Mouse (Mus musculus): ENCODE data around the gene Tgtp1. TPM values are rescaled to one million over a fixed set of nuclear protein-coding genes. Genes with fewer than 3 reads are reported as not detected.
"Not testable (repeated sequence)": the region's sequence is repeated elsewhere in the genome, so short reads cannot be mapped to it uniquely, and the experiment has no call there.

Tgtp1 gene
- 1.3 and 1.8 TPM in 2 replicates for polyA plus RNA-seq (2012; rRNA removed)

DNA sequence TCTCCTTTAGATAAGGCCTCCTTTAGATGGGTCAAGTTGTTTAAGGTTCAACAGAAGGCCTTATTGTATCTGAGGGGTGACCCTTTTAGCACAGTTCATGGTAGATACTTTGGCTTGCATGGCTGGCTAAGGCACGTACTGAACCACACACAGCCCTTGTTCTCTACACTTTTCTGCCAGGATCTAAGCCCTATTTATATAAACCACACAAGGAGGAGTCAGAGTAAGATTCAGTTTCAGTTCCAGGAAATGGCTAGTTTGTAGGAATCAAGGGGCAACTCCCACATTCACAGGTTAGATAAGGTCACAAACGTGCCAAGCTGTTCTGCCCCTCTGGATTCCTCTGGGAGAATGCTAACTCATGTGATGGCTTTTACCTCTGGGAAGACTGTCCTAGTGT, at the start of gene Tgtp1:
Gene Tgtp1, minus strand, starts transcription at position 155 of the 400 bp plus-strand sequence.
- DNase-seq (ENCODE audit: extremely low spot score in 1 of 2, low spot score in 1 of 2): not testable (repeated sequence)

DNA sequence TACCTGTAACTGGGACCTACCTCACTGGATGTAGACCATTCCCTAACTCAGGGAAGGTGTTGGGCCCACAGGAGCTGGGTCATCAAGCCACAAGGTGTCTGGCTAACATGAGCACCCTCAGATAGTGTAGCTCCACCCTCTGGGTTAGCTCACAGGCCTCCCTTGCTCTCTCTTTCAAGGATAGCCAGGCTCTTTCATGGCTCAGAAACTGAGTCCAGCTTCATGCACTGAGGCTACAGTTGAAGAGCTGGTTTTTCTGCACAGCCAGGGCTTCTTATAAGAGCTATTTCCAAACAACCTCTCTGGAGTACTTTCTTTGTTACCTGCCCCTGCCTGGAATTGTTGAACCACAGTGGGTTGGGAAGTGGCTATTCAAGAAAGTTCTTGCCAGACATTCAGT, 18.1 kb upstream of the Tgtp1 start:
- DNase-seq (ENCODE audit: extremely low spot score in 1 of 2, low spot score in 1 of 2): not testable (repeated sequence)

DNA sequence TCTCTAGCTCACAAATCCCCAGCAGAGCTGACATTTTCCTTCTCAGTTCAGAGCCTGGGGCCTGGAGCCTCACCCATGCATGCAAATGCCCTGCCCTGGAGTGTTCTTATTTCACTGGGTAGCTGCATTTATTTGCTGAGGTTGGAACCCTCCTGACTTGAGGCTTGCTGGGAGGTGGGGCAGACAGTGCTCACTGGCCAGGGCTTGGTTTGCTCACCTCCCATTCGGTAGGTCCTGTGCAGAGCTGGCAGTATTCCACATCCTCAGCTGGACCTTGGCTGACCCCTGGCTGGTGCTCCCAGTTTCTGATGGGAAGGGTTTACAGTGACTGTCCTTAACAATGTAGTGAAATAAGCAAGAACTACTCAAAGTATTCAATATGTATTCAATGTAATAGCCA, 12.8 kb upstream of the Tgtp1 start:
- not testable (repeated sequence) for DNase-seq (ENCODE audit: extremely low spot score in 1 of 2, low spot score in 1 of 2)

DNA sequence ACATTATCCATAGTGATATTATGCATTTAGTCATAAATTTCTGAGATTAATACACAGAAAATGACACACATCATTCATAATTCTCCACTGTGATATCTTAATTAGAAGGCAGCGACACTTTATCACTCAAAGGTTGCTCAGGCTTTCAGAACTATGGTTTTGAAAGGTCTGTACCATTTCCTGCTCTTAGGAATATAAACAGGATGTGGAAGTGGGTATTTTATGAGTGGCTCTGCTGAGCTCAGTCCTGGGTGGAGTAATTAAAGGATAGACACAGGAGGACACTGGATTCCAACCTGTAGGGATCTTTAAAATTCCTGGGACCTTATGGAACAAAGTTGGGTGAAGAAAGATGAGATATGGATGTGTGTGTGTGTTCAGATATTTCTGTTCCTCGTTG, 12.3 kb upstream of the Tgtp1 start:
- DNase-seq (ENCODE audit: extremely low spot score in 1 of 2, low spot score in 1 of 2): not testable (repeated sequence)

- not testable (repeated sequence) for DNase-seq (ENCODE audit: extremely low spot score in 1 of 2, low spot score in 1 of 2)
Observed at GRCm38 (mm10) chr11:49000411-49000810, 6.4 kb upstream of the Tgtp1 start.

- DNase-seq (ENCODE audit: extremely low spot score in 1 of 2, low spot score in 1 of 2): not testable (repeated sequence)
Observed at GRCm38 (mm10) chr11:48993296-48993695, 676 bp downstream of the Tgtp1 start.

DNA sequence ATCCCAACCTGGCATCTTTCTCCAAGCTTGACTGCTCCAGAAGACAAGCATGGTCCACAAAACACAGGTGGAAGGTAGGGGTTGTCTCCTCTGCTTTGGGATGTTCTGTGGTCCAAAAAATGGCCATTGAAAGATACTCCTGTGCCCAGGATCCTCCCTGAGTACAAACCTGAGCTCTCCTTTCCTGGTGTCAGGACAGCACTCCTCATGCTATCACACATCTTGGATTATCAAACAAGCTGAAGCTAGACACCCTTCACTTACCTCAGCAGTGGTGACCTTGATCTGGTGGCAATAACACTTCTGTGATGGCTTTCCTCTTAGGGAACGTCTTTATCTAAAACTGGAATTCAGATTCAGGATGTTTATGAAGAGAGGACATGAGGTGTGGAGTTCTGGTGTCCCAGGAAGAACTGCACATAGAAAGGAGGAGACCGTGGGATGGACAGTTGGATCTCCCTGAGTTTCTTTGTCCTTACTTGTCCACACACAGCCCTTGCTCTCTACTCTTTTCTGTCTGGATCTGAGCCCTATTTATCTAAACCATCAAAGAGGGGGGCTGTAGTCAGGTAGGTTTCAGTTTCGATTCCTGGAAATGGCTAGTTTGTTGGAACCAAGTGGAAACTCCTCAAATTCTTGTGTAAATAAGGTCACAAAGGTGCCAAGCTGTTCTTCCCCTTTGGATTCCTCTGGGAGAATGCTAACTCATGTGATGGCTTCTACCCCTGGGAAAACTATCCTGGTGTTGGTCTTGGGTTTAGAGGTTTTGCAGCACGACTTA, 2.0 kb downstream of the Tgtp1 start, which contains the start of gene Gm12185:
Gene Gm12185, minus strand, starts transcription at position 487 of the 781 bp plus-strand sequence.
- DNase-seq (ENCODE audit: extremely low spot score in 1 of 2, low spot score in 1 of 2): not testable (repeated sequence)

- DNase-seq (ENCODE audit: extremely low spot score in 1 of 2, low spot score in 1 of 2): not testable (repeated sequence)
Observed at GRCm38 (mm10) chr11:48989981-48990380, 4.0 kb downstream of the Tgtp1 start.

- not testable (repeated sequence) for DNase-seq (ENCODE audit: extremely low spot score in 1 of 2, low spot score in 1 of 2)
Observed at GRCm38 (mm10) chr11:48988219-48988618, 5.8 kb downstream of the Tgtp1 start.

DNA sequence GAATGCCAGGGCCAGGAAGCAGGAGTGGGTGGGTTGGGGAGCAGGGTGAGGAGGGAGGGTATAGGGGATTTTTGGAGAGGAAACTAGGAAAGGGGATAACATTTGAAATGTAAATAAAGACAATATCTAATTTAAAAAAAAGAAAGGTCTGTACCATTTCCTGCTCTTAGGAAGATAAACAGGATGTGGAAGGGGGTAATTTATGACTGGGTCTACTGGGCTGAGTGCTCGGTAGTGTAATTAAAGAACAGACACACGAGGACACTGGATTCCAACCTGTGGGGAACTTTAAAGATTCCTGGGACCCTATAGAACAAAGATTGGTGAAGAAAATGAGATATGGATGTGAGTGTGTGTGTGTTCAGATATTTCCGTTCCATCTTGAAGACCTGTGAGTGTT, 11.1 kb downstream of the Tgtp1 start:
- DNase-seq (ENCODE audit: extremely low spot score in 1 of 2, low spot score in 1 of 2): not testable (repeated sequence)

DNA sequence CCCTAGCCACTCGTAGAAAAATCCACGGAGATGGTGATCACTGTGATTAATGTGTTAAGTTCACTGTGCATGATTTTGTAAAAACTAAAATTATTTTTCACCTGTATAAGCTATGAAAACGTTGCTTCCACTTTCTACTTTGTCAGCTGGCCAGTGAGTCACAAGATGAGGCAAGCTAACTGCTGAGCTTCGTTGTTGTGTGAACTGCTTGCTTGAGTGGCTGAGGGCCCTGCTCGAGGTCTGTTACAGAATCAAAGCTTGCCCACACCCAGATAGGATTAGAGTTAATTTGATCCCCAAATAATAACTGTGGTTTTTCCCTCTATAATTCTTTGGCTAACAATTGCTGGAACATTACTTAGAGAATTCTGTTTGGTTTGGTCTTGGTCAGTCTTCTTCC, 13.9 kb downstream of the Tgtp1 start:
- not testable (repeated sequence) for DNase-seq (ENCODE audit: extremely low spot score in 1 of 2, low spot score in 1 of 2)

DNA sequence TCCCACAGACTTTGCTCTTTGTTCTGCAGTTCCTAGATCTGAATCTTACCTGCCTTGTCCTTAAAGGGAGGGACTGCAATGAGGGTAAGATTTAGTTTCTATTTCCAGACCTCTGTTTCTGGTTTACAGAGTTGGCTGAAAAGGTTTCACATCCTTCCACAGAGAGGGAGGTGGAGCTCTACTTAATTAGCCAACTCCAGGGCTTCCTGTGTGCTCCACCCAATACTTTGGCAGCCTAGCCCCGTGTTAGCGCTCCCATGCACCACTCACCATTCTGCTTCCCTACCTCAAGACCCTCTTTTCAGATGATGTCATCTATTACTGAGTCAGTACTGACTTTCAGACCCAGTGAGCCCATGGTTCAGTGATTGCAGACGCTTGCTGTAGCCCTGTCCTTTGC, 14.7 kb downstream of the Tgtp1 start, which contains the start of gene 9930111J21Rik1:
Gene 9930111J21Rik1, minus strand, starts transcription at position 148 of the 400 bp plus-strand sequence.
- not testable (repeated sequence) for DNase-seq (ENCODE audit: extremely low spot score in 1 of 2, low spot score in 1 of 2)

GRCm38 (mm10) chr11:48978240-48978939, 15.6 kb downstream of the Tgtp1 start, which contains the start of gene Olfr56:
Gene Olfr56, plus strand, starts transcription at chr11:48978889.
- not testable (repeated sequence) for DNase-seq (ENCODE audit: extremely low spot score in 1 of 2, low spot score in 1 of 2)

DNA sequence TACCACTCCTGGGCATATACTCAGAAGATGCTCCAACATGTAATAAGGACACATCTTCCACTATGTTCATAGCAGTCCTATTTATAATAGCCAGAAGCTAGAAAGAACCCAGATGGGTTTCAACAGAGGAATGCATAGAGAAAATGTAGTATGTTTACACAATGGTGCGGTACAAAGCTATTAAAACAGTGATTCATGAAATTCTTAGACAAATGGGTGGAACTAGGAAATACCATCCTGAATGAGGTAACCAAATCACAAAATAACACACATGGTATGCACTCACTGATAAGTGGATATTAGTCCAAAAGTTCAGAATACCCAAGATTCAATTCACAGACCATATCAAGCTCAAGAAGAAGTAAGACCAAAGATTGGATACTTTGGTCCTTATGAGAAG, 19.3 kb downstream of the Tgtp1 start:
- not testable (repeated sequence) for DNase-seq (ENCODE audit: extremely low spot score in 1 of 2, low spot score in 1 of 2)

DNA sequence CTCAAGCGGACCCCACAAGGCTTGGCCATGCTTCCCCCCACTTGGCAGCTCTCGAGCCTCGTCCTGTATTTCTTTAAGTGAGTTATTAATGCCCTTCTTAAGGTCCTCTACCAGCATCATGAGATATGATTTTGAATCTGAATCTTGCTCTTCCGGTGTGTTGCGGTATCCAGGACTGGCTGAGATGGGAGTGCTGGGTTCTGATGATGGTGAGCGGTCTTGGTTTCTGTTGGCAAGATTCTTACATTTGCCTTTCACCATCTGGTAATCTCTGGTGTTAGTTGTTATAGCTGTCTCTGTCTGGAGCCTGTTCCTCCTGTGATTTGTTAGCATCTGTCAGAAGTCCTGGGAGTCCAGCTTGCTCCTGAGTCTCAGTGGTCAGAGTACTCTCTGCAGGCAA, 47.9 kb downstream of the Tgtp1 start, which contains the start of gene Psme2b:
Gene Psme2b, minus strand, starts transcription at position 101 of the 400 bp plus-strand sequence.
- not testable (repeated sequence) for DNase-seq (ENCODE audit: extremely low spot score in 1 of 2, low spot score in 1 of 2)

DNA sequence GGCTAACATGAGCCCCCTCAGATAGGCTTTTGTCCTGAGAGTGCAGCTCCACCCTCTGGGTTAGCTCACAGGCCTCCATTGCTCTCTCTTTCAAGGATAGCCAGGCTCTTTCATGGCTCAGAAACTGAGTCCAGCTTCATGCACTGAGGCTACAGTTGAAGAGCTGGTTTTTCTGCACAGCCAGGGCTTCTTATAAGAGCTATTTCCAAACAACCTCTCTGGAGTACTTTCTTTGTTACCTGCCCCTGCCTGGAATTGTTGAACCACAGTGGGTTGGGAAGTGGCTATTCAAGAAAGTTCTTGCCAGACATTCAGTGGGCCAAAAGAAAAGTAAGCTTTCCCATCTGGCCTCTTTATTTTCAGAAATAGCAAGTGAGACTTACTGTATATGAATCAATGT, 54.7 kb downstream of the Tgtp1 start:
- DNase-seq (ENCODE audit: extremely low spot score in 1 of 2, low spot score in 1 of 2): not testable (repeated sequence)

Other genes starting within 250 kb of the Tgtp1 start
- gene Rack1, start 193.8 kb downstream of the Tgtp1 start, polyA plus RNA-seq (2012; rRNA removed): 453 and 472 TPM in 2 replicates
- gene Trim41, start 176.8 kb downstream of the Tgtp1 start, polyA plus RNA-seq (2012; rRNA removed): 41.4 and 47.6 TPM in 2 replicates
- 3.7 and 4.6 TPM in 2 replicates for gene Trim7, start 168.0 kb downstream of the Tgtp1 start, polyA plus RNA-seq (2012; rRNA removed)
- gene Gm12184, start 167.5 kb downstream of the Tgtp1 start, polyA plus RNA-seq (2012; rRNA removed): 24.1 and 28.7 TPM in 2 replicates
- 12.1 and 12.7 TPM in 2 replicates for gene Irgm1, start 122.5 kb downstream of the Tgtp1 start, polyA plus RNA-seq (2012; rRNA removed)
- gene Gm5431, start 92.0 kb downstream of the Tgtp1 start, polyA plus RNA-seq (2012; rRNA removed): 0.13 and 0.18 TPM in 2 replicates
- 0.90 and 1.5 TPM in 2 replicates for gene Psme2b, start 48.0 kb downstream of the Tgtp1 start, polyA plus RNA-seq (2012; rRNA removed)
- 0.10 and 0.11 TPM in 2 replicates for gene Olfr56, start 15.3 kb downstream of the Tgtp1 start, polyA plus RNA-seq (2012; rRNA removed)
- gene 9930111J21Rik1, start 14.8 kb downstream of the Tgtp1 start, polyA plus RNA-seq (2012; rRNA removed): 0.42 and 0.64 TPM in 2 replicates
- gene Gm12185, start 1.9 kb downstream of the Tgtp1 start, polyA plus RNA-seq (2012; rRNA removed): 0.08 and 0.12 TPM in 2 replicates
- gene 9930111J21Rik2, start 57.1 kb upstream of the Tgtp1 start, polyA plus RNA-seq (2012; rRNA removed): 1.3 TPM in 2 replicates
- 1.4 and 1.6 TPM in 2 replicates for gene Tgtp2, start 70.0 kb upstream of the Tgtp1 start, polyA plus RNA-seq (2012; rRNA removed)
- 1.7 and 2.0 TPM in 2 replicates for gene Ifi47, start 82.4 kb upstream of the Tgtp1 start, polyA plus RNA-seq (2012; rRNA removed)
- gene Olfr1396, start 120.7 kb upstream of the Tgtp1 start, polyA plus RNA-seq (2012; rRNA removed): not detected in 2 replicates
- 0.04 and 0.11 TPM in 2 replicates for gene Olfr1395, start 148.1 kb upstream of the Tgtp1 start, polyA plus RNA-seq (2012; rRNA removed)
- gene Olfr1394, start 160.2 kb upstream of the Tgtp1 start, polyA plus RNA-seq (2012; rRNA removed): not detected in 2 replicates
- gene Btnl9, start 193.0 kb upstream of the Tgtp1 start, polyA plus RNA-seq (2012; rRNA removed): 0.02 TPM in 1 of 2 replicates, not detected in the other
- gene Zfp62, start 209.1 kb upstream of the Tgtp1 start, polyA plus RNA-seq (2012; rRNA removed): 24.2 and 26.4 TPM in 2 replicates

Measured in frontal cortex, adult 2 months (tissue).